Mouse (Mus musculus) kidney, adult 8-10 months (tissue): ENCODE results near the gene Olfr1116.
"Not testable (repeated sequence)": the region's sequence is repeated elsewhere in the genome, so short reads cannot be mapped to it uniquely, and the experiment has no call there.

ENCODE experiments used
- DNase-seq, 2 experiments: peaks; one replicate each; pipeline ENCODE4 v3.0.0; 2022

Olfr1116 gene

GRCm38 (mm10) chr2:87267234-87267633, at the start of gene Olfr1116:
Gene Olfr1116, plus strand, starts transcription at chr2:87267534.
- no peak for DNase-seq

GRCm38 (mm10) chr2:87247713-87248112, 19.6 kb upstream of the Olfr1116 start, which contains the start of gene Olfr1115:
Gene Olfr1115, plus strand, starts transcription at chr2:87248013.
- DNase-seq: no peak

- not testable (repeated sequence) for DNase-seq
These were observed 26.6 kb downstream of the Olfr1116 start for GRCm38 (mm10) chr2:87293977-87294376.

- no peak for DNase-seq
These were observed 39.9 kb downstream of the Olfr1116 start, which contains the start of gene Olfr1118 for GRCm38 (mm10) chr2:87307281-87307680. Gene Olfr1118, plus strand, starts transcription at chr2:87307581.
